Mouse (Mus musculus): ENCODE data around the gene Tchh.
"Not testable (repeated sequence)": the region's sequence is repeated elsewhere in the genome, so short reads cannot be mapped to it uniquely, and the experiment has no call there.

Gene Tchh

GRCm38 (mm10) chr3:93442030-93442429 is at the start of gene Tchh:
TSS of gene Tchh (plus strand) at chr3:93442330.
- no peak for DNase-seq (ENCODE audit: low spot score in 2 of 2)

GRCm38 (mm10) chr3:93393366-93393765 is 48.8 kb upstream of the Tchh start, which contains the start of gene Rptn:
TSS of gene Rptn (plus strand) at chr3:93393699.
- DNase-seq (ENCODE audit: low spot score in 2 of 2), result no peak

- DNase-seq (ENCODE audit: low spot score in 2 of 2), result no peak
Measured at GRCm38 (mm10) chr3:93403936-93404335, 38.2 kb upstream of the Tchh start.

DNA sequence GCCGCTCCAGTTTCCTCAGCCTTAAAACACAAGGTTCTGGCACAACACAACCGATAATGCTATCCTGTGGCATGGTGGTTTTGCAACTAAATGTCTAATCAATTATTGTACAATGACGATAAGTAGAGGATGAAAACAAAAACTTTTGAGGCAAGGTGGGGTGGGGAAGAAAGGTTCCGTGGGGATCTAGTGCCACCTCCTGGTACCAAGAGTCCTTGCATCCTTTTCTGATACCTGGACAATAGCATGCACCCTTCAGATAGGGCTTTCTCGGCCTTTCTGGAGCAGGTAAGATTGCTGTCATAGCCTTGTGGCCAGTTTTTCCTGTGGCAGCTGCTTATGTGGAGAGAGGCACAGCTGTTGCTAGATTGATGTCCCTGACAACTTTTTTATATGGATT is 35.1 kb upstream of the Tchh start:
- DNase-seq (ENCODE audit: low spot score in 2 of 2), result no peak

- no peak for DNase-seq (ENCODE audit: low spot score in 2 of 2)
Measured at GRCm38 (mm10) chr3:93411905-93412304, 30.2 kb upstream of the Tchh start.

DNA sequence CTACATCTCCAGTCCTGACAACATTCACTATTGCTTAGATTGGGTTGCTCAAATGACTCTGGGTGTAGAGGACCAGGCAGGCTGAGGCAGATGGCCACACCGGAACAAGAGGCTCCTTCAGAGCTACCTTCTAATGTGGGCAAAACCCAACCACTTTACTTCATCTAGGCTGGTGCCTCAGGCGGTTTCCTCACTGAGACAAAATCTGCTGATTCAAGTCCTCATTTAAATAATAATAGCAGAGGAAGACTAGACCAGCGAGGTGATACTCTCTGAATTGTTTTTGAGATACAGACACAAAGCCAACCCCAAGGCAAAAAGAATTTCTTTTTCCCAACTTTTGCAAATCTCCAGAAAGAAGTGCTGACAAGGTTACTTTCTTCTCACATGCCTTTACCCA is 10.5 kb upstream of the Tchh start:
- DNase-seq (ENCODE audit: low spot score in 2 of 2), result no peak

DNA sequence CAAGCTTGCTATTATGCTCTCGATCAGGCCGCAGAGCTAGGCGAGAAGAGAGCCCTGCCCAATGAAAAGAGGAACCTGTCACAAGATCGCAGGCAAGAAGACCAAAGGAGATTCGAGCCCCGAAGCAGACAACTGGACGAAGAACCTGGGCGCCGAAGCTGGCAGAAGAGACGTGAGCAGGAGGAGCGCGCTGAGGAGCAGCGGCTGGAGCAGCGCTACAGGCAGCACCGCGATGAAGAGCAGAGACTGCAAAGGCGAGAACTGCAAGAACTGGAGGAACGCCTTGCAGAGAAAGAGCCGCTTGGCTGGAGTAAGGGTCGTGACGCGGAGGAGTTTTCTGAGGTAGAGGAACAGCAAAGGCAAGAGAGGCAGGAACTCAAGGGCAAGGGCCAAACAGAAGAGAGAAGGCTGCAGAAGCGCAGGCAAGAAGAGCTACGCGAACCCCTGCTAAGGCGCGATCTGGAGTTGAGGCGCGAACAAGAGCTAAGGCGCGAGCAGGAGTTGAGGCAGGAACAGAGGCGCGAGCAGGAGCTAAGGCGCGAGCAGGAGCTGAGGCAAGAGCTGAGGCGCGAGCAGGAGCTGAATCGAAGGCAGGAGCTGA is 1.5 kb downstream of the Tchh start:
- DNase-seq (ENCODE audit: low spot score in 2 of 2), result peak in 1 of 2 experiments; percentile 13

DNA sequence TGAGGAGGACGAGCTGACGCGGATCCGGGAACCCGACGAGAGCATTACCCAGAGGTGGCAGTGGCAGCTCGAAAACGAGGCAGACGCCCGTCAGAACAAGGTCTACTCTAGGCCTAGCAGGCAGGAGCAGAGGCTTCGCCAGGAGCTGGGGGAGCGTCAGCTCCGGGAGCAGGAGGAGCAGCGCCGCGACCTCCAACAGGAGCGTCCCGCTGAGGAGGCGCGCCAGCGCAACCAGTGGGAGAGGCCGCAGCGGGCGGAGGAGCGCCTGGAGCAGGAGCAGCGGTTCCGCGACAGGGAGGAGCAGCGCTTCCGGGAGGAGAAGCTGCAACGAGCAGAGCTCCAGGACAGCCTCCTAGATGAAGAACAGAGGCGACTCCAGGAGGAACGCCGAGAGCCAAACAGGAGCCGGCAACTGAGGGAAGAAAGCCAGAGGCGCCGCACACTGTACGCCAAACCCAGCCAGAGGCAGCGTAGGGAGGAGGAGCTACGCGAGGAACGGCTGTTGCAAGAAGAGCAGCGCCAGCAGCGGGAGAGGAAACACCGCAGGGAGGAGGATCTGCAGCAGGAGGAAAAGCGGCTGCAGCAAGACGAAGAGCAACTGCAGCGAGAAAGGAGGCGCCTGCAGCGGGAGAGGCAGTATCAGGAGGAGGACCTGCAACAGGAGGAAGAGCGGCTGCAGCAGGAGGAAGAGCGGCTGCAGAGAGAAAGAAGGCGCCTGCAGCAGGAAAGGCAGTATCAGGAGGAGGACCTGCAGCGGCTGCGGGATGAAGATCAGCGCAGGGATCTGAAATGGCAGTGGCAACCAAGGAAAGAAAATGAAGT is 2.4 kb downstream of the Tchh start:
- DNase-seq (ENCODE audit: low spot score in 2 of 2), result peak in 1 of 2 experiments; percentile 0

DNA sequence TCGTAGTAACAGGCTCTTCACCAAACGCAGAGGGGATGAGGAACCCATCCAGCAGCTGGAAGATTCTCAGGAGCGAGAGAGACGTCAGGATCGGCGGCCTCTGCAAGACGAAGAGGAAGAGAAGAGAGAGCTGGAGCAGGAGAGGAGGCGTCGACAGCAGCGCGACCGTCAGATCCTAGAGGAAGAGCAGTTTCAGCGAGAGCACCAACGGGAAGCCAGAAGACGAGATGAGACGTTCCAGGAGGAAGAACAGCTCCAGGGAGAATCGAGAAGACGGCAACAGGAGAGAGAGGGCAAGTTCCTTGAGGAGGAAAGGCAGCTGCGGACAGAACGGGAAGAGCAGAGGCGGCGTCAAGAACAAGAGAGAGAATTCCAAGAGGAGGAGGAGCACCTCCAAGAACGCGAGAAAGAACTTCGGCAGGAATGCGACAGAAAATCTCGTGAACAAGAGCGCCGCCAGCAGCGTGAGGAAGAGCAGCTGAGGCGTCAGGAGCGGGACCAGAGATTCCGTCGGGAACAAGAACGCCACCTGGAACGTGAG is 3.1 kb downstream of the Tchh start:
- DNase-seq (ENCODE audit: low spot score in 2 of 2), result peak in 1 of 2 experiments; percentile 0

GRCm38 (mm10) chr3:93446128-93446755 is 4.1 kb downstream of the Tchh start:
- no peak for DNase-seq (ENCODE audit: low spot score in 2 of 2)

DNA sequence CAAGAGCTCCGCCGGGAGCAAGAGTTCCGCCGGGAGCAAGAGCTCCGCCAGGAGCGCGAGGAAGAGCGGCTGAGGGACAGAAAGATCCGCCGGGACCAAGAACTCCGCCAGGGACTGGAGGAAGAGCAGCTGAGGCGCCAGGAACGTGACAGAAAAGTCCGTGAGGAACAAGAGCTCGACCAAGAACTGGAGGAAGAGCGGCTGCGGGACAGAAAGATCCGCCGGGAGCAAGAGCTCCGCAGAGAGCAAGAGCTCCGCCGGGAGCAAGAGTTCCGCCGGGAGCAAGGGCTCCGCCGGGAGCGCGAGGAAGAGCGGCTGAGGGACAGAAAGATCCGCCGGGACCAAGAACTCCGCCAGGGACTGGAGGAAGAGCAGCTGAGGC is 4.6 kb downstream of the Tchh start:
- not testable (repeated sequence) for DNase-seq (ENCODE audit: low spot score in 2 of 2)

DNA sequence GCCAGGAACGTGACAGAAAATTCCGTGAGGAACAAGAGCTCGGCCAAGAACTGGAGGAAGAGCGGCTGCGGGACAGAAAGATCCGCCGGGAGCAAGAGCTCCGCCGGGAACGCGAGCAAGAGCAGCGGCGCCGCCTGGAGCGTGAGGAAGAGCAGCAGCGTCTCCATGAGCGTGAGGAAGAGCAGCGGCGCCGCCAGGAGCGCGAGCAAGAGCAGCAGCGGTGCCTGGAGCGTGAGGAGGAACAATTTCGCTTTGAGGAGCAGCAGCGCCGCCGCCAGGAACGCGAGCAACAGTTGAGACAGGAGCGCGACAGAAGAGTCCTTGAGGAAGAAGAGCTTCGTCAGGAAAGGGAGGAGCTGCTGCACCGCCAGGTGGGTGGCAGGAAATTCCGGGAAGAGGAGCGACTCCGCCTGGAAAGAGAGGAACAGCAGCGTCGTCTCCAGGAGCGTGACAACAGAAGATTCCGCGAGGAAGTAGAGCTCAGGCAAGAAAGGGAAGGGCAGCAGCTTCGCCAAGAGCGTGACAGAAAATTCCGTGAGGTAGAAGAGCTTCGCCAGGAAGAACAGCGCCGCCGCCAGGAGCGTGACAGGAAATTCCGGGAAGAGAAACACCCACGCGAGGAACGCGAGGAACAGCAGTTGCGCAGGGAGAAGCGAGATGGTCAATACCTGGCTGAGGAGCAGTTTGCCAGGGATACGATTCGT is 5.2 kb downstream of the Tchh start:
- no peak for DNase-seq (ENCODE audit: low spot score in 2 of 2)

DNA sequence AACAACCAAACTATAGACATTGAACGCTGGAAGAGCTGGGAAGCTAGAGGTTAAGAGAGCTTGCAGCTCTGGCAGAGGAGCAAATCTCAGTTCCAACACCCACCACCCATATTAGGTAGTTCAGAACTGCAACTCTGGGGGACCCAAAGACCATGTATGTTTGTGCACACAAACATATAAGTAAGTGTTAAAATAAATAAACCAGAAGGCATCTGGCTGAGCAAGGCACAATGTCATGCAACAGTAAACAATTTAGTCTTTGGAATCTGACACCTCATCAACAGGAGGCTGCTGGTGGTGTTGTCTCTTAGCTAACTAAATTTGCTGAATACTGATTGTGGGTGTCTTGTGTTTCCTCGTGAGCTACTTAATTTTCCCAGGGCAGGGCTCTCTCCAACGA is 24.4 kb downstream of the Tchh start:
- DNase-seq (ENCODE audit: low spot score in 2 of 2), result no peak

- DNase-seq (ENCODE audit: low spot score in 2 of 2), result no peak
Measured at GRCm38 (mm10) chr3:93467130-93467529, 25.0 kb downstream of the Tchh start.

DNA sequence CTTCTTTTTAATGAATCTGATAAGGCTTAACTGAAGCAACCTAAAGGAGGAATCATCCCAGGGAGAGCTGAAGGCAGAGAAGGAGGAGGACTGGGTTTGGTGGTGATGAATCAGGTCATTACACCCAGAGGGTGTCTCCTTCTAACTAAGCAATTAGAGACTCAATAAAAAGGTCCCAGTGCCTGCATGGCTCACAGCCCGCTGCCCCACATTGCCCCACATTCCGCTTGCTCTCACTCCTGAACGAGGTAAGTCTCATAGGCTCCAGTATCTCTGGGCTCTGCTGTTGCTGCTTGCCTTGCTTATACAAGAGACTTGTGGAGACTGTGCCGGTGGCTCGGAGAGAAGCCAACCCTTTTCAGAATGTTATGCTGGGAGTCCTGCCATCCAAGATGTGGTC is 26.4 kb downstream of the Tchh start, which contains the start of gene Tchhl1:
Gene Tchhl1 (plus strand): TSS at position 194 of the 400 bp plus-strand sequence.
- no peak for DNase-seq (ENCODE audit: low spot score in 2 of 2)

DNA sequence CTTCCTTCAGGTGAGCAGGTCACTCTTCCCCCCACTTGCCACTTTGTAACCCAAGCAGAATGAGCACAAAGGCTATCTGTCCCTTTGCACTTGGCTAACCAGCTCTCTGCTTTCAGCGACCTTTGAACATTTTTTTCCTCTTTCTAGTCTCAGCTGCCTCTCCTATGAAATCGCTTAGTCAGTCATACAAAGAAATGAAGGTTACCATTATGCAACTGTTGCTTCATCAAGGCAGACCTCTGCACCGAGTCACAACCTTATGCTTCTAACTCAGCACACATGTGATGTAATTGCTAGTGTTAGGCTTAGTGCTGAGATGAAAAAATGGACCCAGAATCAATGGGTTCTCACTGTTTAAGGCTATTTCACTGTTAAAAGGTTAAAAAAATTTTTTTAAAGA is 27.5 kb downstream of the Tchh start:
- DNase-seq (ENCODE audit: low spot score in 2 of 2), result no peak

DNA sequence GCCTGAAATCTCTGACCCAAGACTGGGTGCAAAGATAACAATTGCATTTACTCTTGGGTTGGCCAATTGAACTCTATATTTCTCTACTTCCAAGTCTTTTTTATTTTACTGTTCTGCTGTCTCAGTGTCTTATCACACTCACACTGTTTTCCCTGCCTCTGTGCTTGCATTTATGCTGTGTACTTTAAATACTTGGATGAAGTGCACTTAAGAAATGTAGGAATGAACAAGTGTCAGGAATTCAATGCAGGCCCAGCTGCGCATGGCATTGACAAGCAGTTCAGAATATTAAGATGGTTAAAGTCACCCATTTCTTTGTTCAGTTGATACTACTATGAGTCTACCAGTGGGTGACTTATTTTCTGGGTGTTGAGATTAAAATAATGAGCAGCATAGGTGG is 37.9 kb downstream of the Tchh start:
- no peak for DNase-seq (ENCODE audit: low spot score in 2 of 2)

DNA sequence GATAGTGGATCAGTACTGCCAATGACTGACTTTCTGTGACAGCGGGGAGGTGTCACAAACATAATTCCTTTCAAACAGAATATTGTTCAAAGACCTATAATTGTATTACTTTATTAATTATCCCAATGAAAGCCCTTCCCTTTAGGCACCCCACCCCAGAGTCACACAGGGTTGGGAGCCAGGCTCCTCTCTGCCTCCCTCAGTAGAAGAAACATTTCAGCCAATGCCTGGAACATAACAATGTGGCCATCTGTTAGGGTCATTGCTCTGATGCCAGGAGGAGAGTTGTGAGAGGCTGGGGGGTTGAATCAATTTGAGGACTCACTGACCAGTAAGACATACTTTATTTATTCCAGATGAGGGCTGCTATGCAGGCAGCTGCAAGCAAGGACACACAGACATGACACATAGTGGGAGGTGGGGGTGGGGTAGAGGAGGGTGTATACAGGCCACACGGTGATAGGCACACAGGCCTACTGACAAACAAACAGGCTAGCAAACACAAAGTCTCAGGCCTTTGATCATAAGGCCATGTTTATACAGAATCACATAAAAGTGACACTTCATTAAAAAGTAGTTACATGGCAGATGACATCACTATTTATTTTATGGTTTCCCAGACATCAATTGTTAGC is 40.0 kb downstream of the Tchh start:
- no peak for DNase-seq (ENCODE audit: low spot score in 2 of 2)

- no peak for DNase-seq (ENCODE audit: low spot score in 2 of 2)
Measured at GRCm38 (mm10) chr3:93485611-93486010, 43.5 kb downstream of the Tchh start.

DNA sequence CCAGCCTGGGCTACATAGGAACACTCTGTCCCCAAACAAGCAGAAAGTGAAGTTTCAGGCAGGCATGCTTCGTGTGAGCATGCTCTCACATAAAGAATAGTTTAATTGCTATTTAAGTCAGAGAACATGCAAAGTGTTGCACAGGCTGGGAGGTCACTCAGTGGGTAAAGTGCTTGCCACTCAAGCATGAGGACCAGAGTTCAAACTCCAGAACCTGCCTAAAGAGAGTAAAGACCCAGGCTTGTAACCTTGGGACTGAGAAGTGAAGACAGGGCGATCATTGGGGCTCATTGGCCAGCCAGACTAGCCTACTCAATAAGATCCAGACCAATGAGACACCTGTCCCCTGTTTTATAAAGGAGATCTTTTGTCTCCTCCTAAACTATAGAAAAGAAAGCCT is 46.4 kb downstream of the Tchh start:
- no peak for DNase-seq (ENCODE audit: low spot score in 2 of 2)

- no peak for DNase-seq (ENCODE audit: low spot score in 2 of 2)
Measured at GRCm38 (mm10) chr3:93492176-93492575, 50.0 kb downstream of the Tchh start.
